Mouse (Mus musculus) erythroblast, embryonic 14.5 days (primary cell): ENCODE results near the gene Gm29666. TPM values are rescaled to one million over a fixed set of nuclear protein-coding genes. Genes with fewer than 3 reads are reported as not detected.

Experiments used
- H3K27me3 ChIP-seq: 2 replicates; pipeline ENCODE4 v1.6.1; 2012; ENCODE audit warnings: inconsistent platforms; ENCODE audit not compliant: control insufficient read depth
- H3K36me3 ChIP-seq: 2 replicates; pipeline ENCODE4 v1.6.1; 2012; ENCODE audit warnings: mild to moderate bottlenecking, inconsistent platforms; ENCODE audit not compliant: control insufficient read depth
- H3K4me1 ChIP-seq: 2 replicates; pipeline ENCODE4 v1.6.1; 2012; ENCODE audit warnings: inconsistent platforms; ENCODE audit not compliant: control insufficient read depth
- H3K4me3 ChIP-seq: replicated peaks from 2 replicates; pipeline ENCODE3; 2012; ENCODE audit warnings: moderate library complexity, mild to moderate bottlenecking, inconsistent platforms
- H3K9me3 ChIP-seq: 2 replicates; pipeline ENCODE4 v1.6.1; 2012; ENCODE audit warnings: low read length, inconsistent platforms, mixed read lengths; ENCODE audit not compliant: control insufficient read depth
- GATA1 ChIP-seq: IDR thresholded peaks from 2 replicates; pipeline ENCODE4 v1.6.1; 2012; ENCODE audit warnings: low read length, inconsistent platforms, mixed read lengths
- TAL1 ChIP-seq: IDR thresholded peaks from 3 replicates; pipeline ENCODE4 v1.6.1; 2012; ENCODE audit warnings: low read length, inconsistent platforms, mixed read lengths
- polyA plus RNA-seq: library from polyadenylated mRNA; stranded (reverse); fragments of >175 nt; gene quantifications from 2 replicates; pipeline ENCODE4 v1.2.3, GENCODE M21; 2012

The Gm29666 gene
- polyA plus RNA-seq, 1 experiment: 0.01 TPM

DNA sequence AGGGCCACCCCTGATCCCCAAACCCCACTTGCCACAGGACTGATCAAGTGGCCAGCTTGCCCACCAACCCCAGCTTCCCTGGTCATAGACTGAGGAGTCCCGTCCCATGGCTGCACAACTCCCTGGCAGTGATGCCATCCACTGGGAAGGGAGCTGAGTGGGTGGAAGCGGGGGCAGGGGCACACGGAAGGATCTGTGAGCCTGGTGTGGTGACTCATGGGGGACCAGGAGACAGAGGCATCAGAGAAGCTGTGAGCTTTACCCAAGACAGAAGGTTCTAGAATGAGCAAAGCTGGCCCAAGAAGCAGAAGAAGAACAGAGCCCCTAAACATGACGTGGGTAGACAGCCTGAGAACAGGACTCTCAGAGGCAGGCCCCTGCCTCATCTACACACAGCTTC is 30.2 kb upstream of the Gm29666 start:
- TF ChIP-seq GATA1: no peak
- no peak for TF ChIP-seq TAL1
- Histone ChIP-seq H3K9me3 (no peaks in the 10 kb centered on the region), H3K27me3 (no peaks in the 10 kb centered on the region), H3K36me3 (peaks cover 19% of the 10 kb centered on the region), H3K4me1 (no peaks in the 10 kb centered on the region), H3K4me3 (no peak overlapping the region)

GRCm38 (mm10) chr15:84948990-84949389 is 29.2 kb upstream of the Gm29666 start:
- H3K9me3 ChIP-seq: no peaks in the 10 kb centered on the region
- peaks cover 20% of the 10 kb centered on the region for H3K36me3 ChIP-seq
- TF ChIP-seq GATA1 (no peak), TAL1 (no peak)
- no peaks in the 10 kb centered on the region for H3K4me1 ChIP-seq
- no peak overlapping the region for H3K4me3 ChIP-seq
- no peaks in the 10 kb centered on the region for H3K27me3 ChIP-seq

DNA sequence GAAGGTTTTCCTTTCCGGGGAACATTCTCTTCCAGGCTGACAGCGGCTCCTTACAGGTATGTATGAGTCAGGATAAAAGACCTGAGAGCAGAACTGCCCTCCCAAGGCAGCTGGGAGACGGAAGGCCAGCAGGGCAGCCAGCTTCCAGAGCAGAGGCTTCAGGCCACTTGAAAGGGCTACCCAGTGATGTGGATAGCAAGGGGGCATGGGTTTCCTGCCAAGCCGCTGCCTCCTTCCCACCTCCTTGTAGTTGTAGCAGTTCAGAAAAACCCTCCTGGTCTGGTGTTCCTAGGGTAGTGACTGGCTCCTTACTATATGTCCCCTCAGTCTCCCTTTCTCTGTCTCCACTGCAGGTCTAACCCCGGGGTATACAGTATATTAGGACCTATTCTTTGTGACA is 24.5 kb upstream of the Gm29666 start:
- Histone ChIP-seq H3K36me3 (peaks cover 54% of the 10 kb centered on the region), H3K4me3 (no peak overlapping the region), H3K27me3 (no peaks in the 10 kb centered on the region), H3K9me3 (no peaks in the 10 kb centered on the region), H3K4me1 (no peaks in the 10 kb centered on the region)
- TF ChIP-seq GATA1 (no peak), TAL1 (no peak)

DNA sequence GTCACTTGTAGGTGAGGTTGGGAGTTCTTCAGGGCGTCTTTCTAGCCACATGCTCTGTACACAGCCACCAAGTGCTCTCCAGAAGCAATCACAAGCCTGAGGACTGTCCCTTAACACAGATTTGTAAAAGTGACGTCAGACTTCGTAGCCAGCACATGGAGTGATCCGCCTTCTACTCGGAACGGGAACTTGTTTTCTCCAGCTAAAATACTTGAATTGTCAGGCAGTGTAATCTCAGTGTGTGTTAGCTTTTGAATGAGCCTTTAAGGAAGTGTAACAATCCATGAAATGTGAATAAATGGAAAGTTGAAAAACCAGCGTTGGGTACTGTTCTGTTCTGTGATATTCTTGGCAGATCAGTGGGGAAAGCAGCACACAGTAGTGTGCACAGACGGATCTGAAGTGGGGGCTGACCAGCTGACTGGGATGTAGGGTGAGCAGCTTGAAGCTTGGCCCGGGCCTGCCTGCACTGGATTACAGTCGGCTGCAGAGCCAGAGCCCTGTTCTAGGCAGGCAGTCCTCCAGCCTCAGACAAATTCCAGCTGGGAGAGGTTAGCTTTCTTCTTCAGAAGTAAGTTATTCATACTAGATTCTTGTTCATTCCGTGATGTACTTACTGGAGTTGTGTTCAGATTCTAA is 22.9 kb upstream of the Gm29666 start:
- Histone ChIP-seq H3K27me3 (no peaks in the 10 kb centered on the region), H3K36me3 (peaks cover 62% of the 10 kb centered on the region)
- TF ChIP-seq TAL1 (no peak), GATA1 (no peak)

DNA sequence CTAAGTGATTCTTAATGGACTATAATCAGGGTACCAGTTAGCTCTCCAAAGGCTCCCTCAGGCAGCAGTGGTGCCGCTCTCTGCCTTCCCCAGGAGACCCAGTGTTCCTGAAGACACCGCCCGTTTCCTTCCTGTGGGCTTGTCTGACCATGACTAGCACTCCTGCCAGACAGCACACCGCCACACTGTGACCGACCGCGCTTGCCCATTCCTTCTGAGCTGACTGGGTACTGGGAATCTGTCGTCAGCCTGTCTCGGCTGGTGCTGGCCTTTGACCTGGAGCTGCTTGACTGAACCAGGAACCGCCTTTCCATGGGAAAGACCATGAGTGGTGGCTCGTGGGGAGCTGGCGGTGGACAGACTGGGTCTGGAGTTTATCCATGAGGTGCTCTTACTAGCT is 20.3 kb upstream of the Gm29666 start:
- Histone ChIP-seq H3K4me1 (no peaks in the 10 kb centered on the region), H3K4me3 (no peak overlapping the region), H3K27me3 (no peaks in the 10 kb centered on the region), H3K36me3 (peaks cover 89% of the 10 kb centered on the region), H3K9me3 (no peaks in the 10 kb centered on the region)
- no peak for TF ChIP-seq TAL1
- TF ChIP-seq GATA1: no peak

More for the DNA sequence above, 22.9 kb upstream of the Gm29666 start:
- Histone ChIP-seq H3K4me1 (no peaks in the 10 kb centered on the region), H3K4me3 (no peak overlapping the region), H3K9me3 (no peaks in the 10 kb centered on the region)

DNA sequence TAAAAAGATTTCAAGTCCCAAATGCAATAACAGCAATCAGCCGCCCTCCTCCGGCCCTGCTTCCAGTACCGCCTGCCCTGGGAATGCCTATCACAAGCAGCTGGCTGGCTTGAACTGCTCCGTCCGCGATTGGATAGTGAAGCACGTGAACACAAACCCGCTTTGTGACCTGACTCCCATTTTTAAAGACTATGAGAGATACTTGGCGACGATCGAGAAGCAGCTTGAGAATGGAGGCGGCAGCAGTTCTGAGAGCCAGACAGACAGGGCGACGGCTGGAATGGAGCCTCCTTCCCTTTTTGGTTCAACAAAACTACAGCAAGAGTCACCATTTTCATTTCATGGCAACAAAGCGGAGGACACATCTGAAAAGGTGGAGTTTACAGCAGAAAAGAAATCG is 15.1 kb upstream of the Gm29666 start:
- Histone ChIP-seq H3K9me3 (no peaks in the 10 kb centered on the region), H3K4me3 (no peak overlapping the region), H3K36me3 (peaks cover 100% of the 10 kb centered on the region), H3K27me3 (no peaks in the 10 kb centered on the region), H3K4me1 (peaks cover 9% of the 10 kb centered on the region)
- TF ChIP-seq TAL1 (no peak), GATA1 (no peak)

GRCm38 (mm10) chr15:84932351-84932750 is 12.5 kb upstream of the Gm29666 start:
- Histone ChIP-seq H3K4me1 (peaks cover 9% of the 10 kb centered on the region), H3K36me3 (peaks cover 100% of the 10 kb centered on the region), H3K9me3 (no peaks in the 10 kb centered on the region), H3K4me3 (no peak overlapping the region), H3K27me3 (no peaks in the 10 kb centered on the region)
- no peak for TF ChIP-seq TAL1

- Histone ChIP-seq H3K4me3 (peak overlapping the region; percentile 100), H3K36me3 (peaks cover 60% of the 10 kb centered on the region), H3K27me3 (no peaks in the 10 kb centered on the region), H3K4me1 (peaks cover 37% of the 10 kb centered on the region), H3K9me3 (no peaks in the 10 kb centered on the region)
- TF ChIP-seq TAL1 (no peak), GATA1 (no peak)
These were observed 5.7 kb upstream of the Gm29666 start for GRCm38 (mm10) chr15:84925495-84926018.

- Histone ChIP-seq H3K36me3 (peaks cover 55% of the 10 kb centered on the region), H3K4me1 (peaks cover 37% of the 10 kb centered on the region), H3K9me3 (no peaks in the 10 kb centered on the region), H3K27me3 (no peaks in the 10 kb centered on the region), H3K4me3 (peak overlapping the region; percentile 100)
- TF ChIP-seq TAL1 (no peak), GATA1 (no peak)
These were observed 5.0 kb upstream of the Gm29666 start for GRCm38 (mm10) chr15:84924781-84925315.
